Mouse (Mus musculus) thymus, adult 2 months (tissue): ENCODE data around the gene Trim62. TPM values are rescaled to one million over a fixed set of nuclear protein-coding genes. Genes with fewer than 3 reads are reported as not detected.

Source experiments
- DNase-seq: peaks from one replicate; pipeline ENCODE4 v3.0.0; 2021
- H3K27ac ChIP-seq: fragments of 200-500 bp; 2 replicates; pipeline ENCODE4 v1.5.1; 2012; ENCODE audit warnings: low read length, control low read depth; ENCODE audit not compliant: control insufficient read depth, insufficient read depth
- H3K27me3 ChIP-seq: fragments of 200-500 bp; 2 replicates; pipeline ENCODE4 v1.6.1; 2012; ENCODE audit warnings: mild to moderate bottlenecking, low read length, moderate library complexity, mixed read lengths; ENCODE audit not compliant: control insufficient read depth, insufficient read depth
- H3K36me3 ChIP-seq: fragments of 200-500 bp; 2 replicates; pipeline ENCODE4 v1.6.1; 2012; ENCODE audit warnings: mild to moderate bottlenecking, low read length, moderate library complexity; ENCODE audit not compliant: control insufficient read depth, insufficient read depth
- H3K4me1 ChIP-seq: fragments of 200-500 bp; replicated peaks from 2 replicates; pipeline ENCODE4 v1.6.1; 2012; ENCODE audit warnings: low read length; ENCODE audit not compliant: control insufficient read depth, insufficient read depth
- H3K4me3 ChIP-seq: fragments of 200-500 bp; 2 replicates; pipeline ENCODE4 v1.5.1; 2012; ENCODE audit warnings: mild to moderate bottlenecking, low read length, control low read depth, moderate library complexity; ENCODE audit not compliant: control insufficient read depth, insufficient read depth
- CTCF ChIP-seq: fragments of 200-500 bp; IDR thresholded peaks from 2 replicates; pipeline ENCODE4 v1.5.1; 2012; ENCODE audit warnings: mild to moderate bottlenecking, control low read depth, low read length, moderate library complexity, borderline replicate concordance; ENCODE audit not compliant: control insufficient read depth, poor library complexity, insufficient read depth; ENCODE audit errors: extremely low read depth
- POLR2A ChIP-seq: fragments of 200-500 bp; IDR thresholded peaks from 2 replicates; pipeline ENCODE4 v1.6.1; 2012; ENCODE audit warnings: mild to moderate bottlenecking, low read length, control low read depth, moderate library complexity; ENCODE audit not compliant: control insufficient read depth, poor library complexity, insufficient read depth; ENCODE audit errors: extremely low read depth
- WGBS: fragments of 180-500 bp; shearing (Covaris S2); methylation state at CpG from one replicate; pipeline ENCODE4 v1.1.7; 2018; 5-methylcytosine and 5-hydroxymethylcytosine counted together
- polyA plus RNA-seq: library from polyadenylated mRNA; depleted of rRNA; stranded (reverse); fragments of >200 nt; gene quantifications from 2 replicates; pipeline ENCODE4 v1.2.3, GENCODE M21; 2012

The Trim62 gene
- polyA plus RNA-seq, 1 experiment = 7.3 TPM

DNA sequence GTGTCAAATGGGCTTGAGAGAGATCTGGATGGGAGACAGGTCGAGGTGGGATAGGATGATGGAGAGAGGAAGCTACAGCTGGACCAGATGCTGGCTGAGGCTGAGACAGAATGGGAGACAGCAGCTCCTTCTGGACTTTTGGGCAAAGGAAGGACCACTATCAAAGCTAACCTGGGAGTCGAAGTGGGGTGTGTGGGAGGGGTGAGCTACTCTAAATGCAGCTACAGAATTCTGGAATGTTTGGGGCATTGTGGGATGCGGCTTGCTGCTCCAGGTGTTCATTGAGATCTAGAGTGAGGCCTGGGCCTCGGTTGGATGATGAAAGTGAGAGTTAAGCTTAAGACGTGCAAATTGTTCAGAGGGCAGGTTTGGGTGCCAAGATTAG is 1.3 kb downstream of the Trim62 start:
- no peak overlapping the region for H3K27ac ChIP-seq
- WGBS = 72% methylated on average over 5 of the region's 5 CpGs
- peaks cover 10% of the 10 kb centered on the region for H3K4me1 ChIP-seq
- H3K4me3 ChIP-seq = peak overlapping the region; percentile 99; the same call in 1 of the 2 replicates
- no peaks in the 10 kb centered on the region for H3K36me3 ChIP-seq
- TF ChIP-seq CTCF (no peak), POLR2A (no peak)
- DNase-seq = no peak
- H3K27me3 ChIP-seq = peaks cover 2% of the 10 kb centered on the region; the same call in 1 of the 2 replicates

DNA sequence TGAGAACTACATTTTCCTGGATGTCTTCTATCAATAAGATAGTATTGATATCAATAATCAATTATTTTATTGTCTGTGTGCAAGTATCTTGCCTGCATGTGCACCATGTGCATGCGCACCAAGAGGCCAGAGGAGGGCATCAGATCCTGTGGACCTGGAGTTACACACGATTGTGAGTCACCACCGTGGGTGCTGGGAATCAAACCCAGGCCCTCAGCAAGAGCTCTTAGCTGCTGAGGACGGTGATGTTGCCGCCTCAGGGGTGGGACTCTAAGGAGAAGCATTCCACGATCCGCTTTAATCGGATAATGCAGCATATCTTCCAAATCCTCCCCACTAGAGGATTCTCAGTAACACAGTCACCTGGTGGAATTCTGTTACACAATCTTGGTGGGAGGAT is 2.2 kb downstream of the Trim62 start:
- no peak for DNase-seq
- no peaks in the 10 kb centered on the region for H3K36me3 ChIP-seq
- H3K4me1 ChIP-seq = peaks cover 10% of the 10 kb centered on the region
- no peak overlapping the region for H3K4me3 ChIP-seq
- TF ChIP-seq POLR2A (no peak), CTCF (no peak)
- H3K27ac ChIP-seq = no peak overlapping the region
- peaks cover 2% of the 10 kb centered on the region; the same call in 1 of the 2 replicates for H3K27me3 ChIP-seq
- WGBS = 98% methylated on average over 8 of the region's 8 CpGs

- 93% methylated on average over 5 of the region's 5 CpGs for WGBS
- H3K27me3 ChIP-seq = peaks cover 2% of the 10 kb centered on the region; the same call in 1 of the 2 replicates
Measured at GRCm38 (mm10) chr4:128886571-128886970, 3.2 kb downstream of the Trim62 start.

DNA sequence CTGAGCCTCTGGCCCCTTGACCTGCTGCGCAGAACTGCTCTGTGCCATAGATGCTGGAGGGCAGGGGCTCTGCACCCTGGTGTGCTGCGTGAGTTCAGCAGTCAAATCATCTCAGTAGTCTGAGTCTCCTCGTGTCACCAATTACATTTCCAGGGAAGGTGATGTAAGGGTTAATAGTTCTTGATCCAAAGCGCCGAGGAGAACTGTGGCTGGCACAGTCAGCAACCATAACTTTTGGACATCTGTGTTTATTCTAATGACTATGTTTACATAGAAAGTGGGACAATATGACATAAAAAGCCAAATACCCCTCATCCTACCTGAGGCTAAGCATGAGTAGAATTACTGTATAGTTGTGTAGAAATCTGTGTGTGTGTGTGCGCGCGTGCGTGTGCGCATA is 3.6 kb downstream of the Trim62 start:
- Histone ChIP-seq H3K4me1 (peaks cover 10% of the 10 kb centered on the region), H3K27ac (no peak overlapping the region), H3K27me3 (peaks cover 2% of the 10 kb centered on the region; the same call in 1 of the 2 replicates), H3K36me3 (no peaks in the 10 kb centered on the region), H3K4me3 (no peak overlapping the region)
- DNase-seq = no peak
- no peak for TF ChIP-seq POLR2A
- TF ChIP-seq CTCF = no peak
- WGBS = 95% methylated on average over 10 of the region's 10 CpGs

More at GRCm38 (mm10) chr4:128886571-128886970, 3.2 kb downstream of the Trim62 start:
- peaks cover 10% of the 10 kb centered on the region for H3K4me1 ChIP-seq
- H3K4me3 ChIP-seq = no peak overlapping the region
- no peaks in the 10 kb centered on the region for H3K36me3 ChIP-seq
- no peak overlapping the region for H3K27ac ChIP-seq
- no peak for DNase-seq
- TF ChIP-seq POLR2A = no peak
- no peak for TF ChIP-seq CTCF

GRCm38 (mm10) chr4:128887641-128888091 is 4.3 kb downstream of the Trim62 start:
- H3K36me3 ChIP-seq = no peaks in the 10 kb centered on the region
- 95% methylated on average over 9 of the region's 9 CpGs for WGBS

DNA sequence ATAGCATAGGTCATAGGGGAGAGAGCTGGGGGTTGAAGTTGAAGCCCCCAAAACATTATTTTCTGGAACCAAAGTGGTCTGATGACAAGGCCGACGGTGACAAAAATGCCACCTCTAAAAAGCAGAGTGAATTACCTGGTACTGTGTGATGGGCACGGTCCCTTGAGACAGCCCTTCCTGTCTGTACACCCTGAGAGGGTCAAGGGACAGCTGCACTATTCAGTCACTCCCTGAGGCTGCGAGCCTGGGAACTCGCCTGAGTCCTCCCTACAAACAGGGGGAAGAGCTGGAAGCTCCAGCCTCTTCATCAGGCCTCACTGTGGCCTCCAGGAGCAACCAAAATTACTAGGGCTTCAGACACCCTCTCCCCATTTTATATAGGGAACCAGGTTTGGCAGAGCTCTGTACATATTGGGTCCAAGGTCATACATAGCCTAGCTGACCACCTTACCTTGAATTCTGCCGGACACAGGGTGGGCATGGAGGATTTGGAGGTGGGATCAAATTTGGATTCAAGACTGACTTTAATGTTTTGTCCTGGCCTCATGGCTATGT is 5.1 kb downstream of the Trim62 start:
- Histone ChIP-seq H3K4me3 (no peak overlapping the region), H3K27me3 (peaks cover 2% of the 10 kb centered on the region; the same call in 1 of the 2 replicates), H3K4me1 (peaks cover 8% of the 10 kb centered on the region), H3K36me3 (no peaks in the 10 kb centered on the region), H3K27ac (no peak overlapping the region)
- DNase-seq = no peak
- TF ChIP-seq CTCF (no peak), POLR2A (no peak)
- WGBS = 97% methylated on average over 6 of the region's 6 CpGs

More at GRCm38 (mm10) chr4:128887641-128888091, 4.3 kb downstream of the Trim62 start:
- Histone ChIP-seq H3K27me3 (peaks cover 2% of the 10 kb centered on the region; the same call in 1 of the 2 replicates), H3K4me3 (no peak overlapping the region), H3K27ac (no peak overlapping the region), H3K4me1 (peaks cover 10% of the 10 kb centered on the region)
- TF ChIP-seq POLR2A (no peak), CTCF (no peak)
- no peak for DNase-seq
